Mouse (Mus musculus) testis, adult 2 months (tissue): ENCODE data around the gene Ivd.

Experiments used
- CTCF ChIP-seq: fragments of 200-500 bp; IDR thresholded peaks from 2 replicates; pipeline ENCODE4 v1.5.1; 2012; ENCODE audit warnings: low read depth, mild to moderate bottlenecking, inconsistent platforms, low read length, moderate library complexity; ENCODE audit not compliant: control insufficient read depth, insufficient read depth, insufficient replicate concordance
- POLR2A ChIP-seq: fragments of 200-500 bp; IDR thresholded peaks from 2 replicates; pipeline ENCODE4 v1.6.1; 2012; ENCODE audit warnings: low read depth, mild to moderate bottlenecking, inconsistent platforms, low read length, moderate library complexity; ENCODE audit not compliant: control insufficient read depth

DNA sequence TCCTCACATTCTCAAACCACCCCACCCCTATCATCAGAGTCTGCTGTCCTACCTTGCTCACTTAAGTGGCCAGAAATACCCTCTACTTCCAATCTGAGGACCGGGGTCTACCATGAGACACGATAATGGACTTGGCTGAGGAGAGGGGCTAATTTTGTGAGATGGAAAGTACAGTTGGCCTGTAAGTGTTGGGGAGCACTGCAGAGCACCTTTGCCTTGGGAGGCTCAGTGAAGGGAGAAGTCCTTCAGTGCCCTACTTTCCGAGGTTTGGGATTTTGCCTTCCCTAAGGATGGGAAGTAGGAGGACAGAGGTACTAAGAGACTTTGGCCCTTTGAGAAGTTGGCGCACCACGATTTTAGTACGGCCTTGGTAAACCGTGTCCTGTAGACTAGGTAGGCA lies 37.6 kb downstream of the Ivd start:
- TF ChIP-seq CTCF, result no peak
- no peak for TF ChIP-seq POLR2A
